In the genomic region with DNA sequence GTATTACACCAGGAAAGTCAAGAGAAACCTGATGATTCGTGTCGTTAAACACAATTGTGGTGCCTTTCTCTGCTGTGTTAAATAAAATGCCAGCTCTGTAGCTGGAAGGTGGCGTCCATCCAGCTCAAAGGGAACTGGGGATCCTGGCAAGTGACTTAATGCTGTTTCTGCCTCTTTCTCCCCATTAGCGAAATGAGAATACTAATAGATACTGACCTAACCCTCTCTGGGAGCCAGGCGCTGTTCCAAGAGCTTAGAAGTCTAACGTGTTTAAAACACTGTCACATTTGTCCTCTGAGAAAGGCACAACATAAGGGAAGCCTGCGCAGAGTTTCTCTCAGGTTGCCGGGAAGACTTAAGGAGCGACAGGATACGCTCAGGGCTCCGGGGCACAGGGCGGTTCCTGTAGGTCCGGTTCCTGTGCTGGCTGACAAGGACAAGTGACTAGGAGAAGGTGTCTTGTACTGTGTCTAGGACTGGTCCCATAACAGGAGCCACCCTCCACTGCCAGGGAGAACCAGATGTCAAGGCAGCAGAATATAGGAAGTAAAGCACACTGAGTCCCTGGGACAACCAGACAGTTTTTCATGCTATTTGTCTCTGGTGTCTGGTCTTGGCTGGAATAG, we compare ENCODE assay signal across 8 mouse cellular contexts.
DNase-seq lines count a peak whose midpoint lies in the region; ATAC-seq lines count a peak whose summit lies in the region.

No protein-coding gene starts in this region.

- peaks cover 29% of the 10 kb centered on the region for H3K4me1 ChIP-seq in kidney, embryonic 14.5 days (ENCODE audit: control insufficient read depth, insufficient read depth, low read length)
- H3K4me1 ChIP-seq in embryonic facial prominence, embryonic 12.5 days: peaks cover 15% of the 10 kb centered on the region
- peaks cover 22% of the 10 kb centered on the region for H3K4me1 ChIP-seq in limb, embryonic 15.5 days

- peak overlapping the region; percentile 68 for H3K27ac ChIP-seq in kidney, embryonic 14.5 days (ENCODE audit: low read depth, low read length)
- no peak overlapping the region for H3K27ac ChIP-seq in embryonic facial prominence, embryonic 12.5 days
- H3K27ac ChIP-seq in limb, embryonic 15.5 days: peak overlapping the region; percentile 62

- H3K36me3 ChIP-seq in kidney, embryonic 14.5 days (ENCODE audit: control insufficient read depth, insufficient read depth, low read length): no peaks in the 10 kb centered on the region
- no peaks in the 10 kb centered on the region for H3K36me3 ChIP-seq in embryonic facial prominence, embryonic 12.5 days
- H3K36me3 ChIP-seq in limb, embryonic 15.5 days: no peaks in the 10 kb centered on the region

- no peak for DNase-seq in kidney, adult 8-10 months
- DNase-seq in MN1 (ENCODE audit: low spot score): peak; percentile 63
- DNase-seq in embryo, embryonic 9.5 days (ENCODE audit: extremely low spot score): no peak
- no peak for DNase-seq in embryo, embryonic 10.5 days (ENCODE audit: low spot score)
- DNase-seq in layer of hippocampus, adult 9-11 months: no peak

- H3K9me3 ChIP-seq in kidney, embryonic 14.5 days (ENCODE audit: control insufficient read depth, low read length): no peaks in the 10 kb centered on the region
- no peaks in the 10 kb centered on the region for H3K9me3 ChIP-seq in embryonic facial prominence, embryonic 12.5 days
- no peaks in the 10 kb centered on the region for H3K9me3 ChIP-seq in limb, embryonic 15.5 days

- no peak for ATAC-seq in kidney, embryonic 14.5 days (ENCODE audit: low FRiP score, low TSS enrichment)
- no peak for ATAC-seq in embryonic facial prominence, embryonic 12.5 days (ENCODE audit: insufficient number of reproducible peaks, insufficient read depth, low FRiP score, low TSS enrichment)
- no peak for ATAC-seq in limb, embryonic 15.5 days (ENCODE audit: insufficient number of reproducible peaks, low FRiP score, low TSS enrichment, low read depth)

- no peak overlapping the region for H3K4me3 ChIP-seq in kidney, embryonic 14.5 days (ENCODE audit: low read length)
- H3K4me3 ChIP-seq in embryonic facial prominence, embryonic 12.5 days: no peak overlapping the region
- H3K4me3 ChIP-seq in limb, embryonic 15.5 days: no peak overlapping the region

- 0 out of 2 replicates have a peak, but pooled peaks cover 4% of the 10 kb centered on the region for H3K27me3 ChIP-seq in kidney, embryonic 14.5 days (ENCODE audit: control insufficient read depth, insufficient read depth, low read length)
- H3K27me3 ChIP-seq in embryonic facial prominence, embryonic 12.5 days: no peaks in the 10 kb centered on the region; the same call in 1 of the 2 replicates
- peaks cover 3% of the 10 kb centered on the region; the same call in 1 of the 2 replicates for H3K27me3 ChIP-seq in limb, embryonic 15.5 days

- peak overlapping the region; percentile 25; the same call in 1 of the 2 replicates for H3K9ac ChIP-seq in kidney, embryonic 14.5 days (ENCODE audit: low read depth, low read length)
- no peak overlapping the region for H3K9ac ChIP-seq in embryonic facial prominence, embryonic 12.5 days
- no peak overlapping the region for H3K9ac ChIP-seq in limb, embryonic 15.5 days

- 41% methylated on average over 13 of the region's 13 CpGs for whole genome bisulfite sequencing in kidney, embryonic 14.5 days
- 42% methylated on average over 13 of the region's 13 CpGs for WGBS in embryonic facial prominence, embryonic 12.5 days
- WGBS in limb, embryonic 15.5 days: 46% methylated on average over 13 of the region's 13 CpGs

- H3K4me2 ChIP-seq in kidney, embryonic 14.5 days (replicated peaks; ENCODE audit: low read depth, low read length): peak overlapping the region; percentile 36
- H3K4me2 ChIP-seq in embryonic facial prominence, embryonic 12.5 days (replicated peaks): peak overlapping the region; percentile 33
- 0 out of 2 replicates have a peak overlapping the region, but pooled peaks have one; percentile 31 for H3K4me2 ChIP-seq in limb, embryonic 15.5 days
